Mouse (Mus musculus): ENCODE results near the gene Ak5. TPM values are rescaled to one million over a fixed set of nuclear protein-coding genes. Genes with fewer than 3 reads are reported as not detected.
A peak's percentile ranks its signal among the peaks of the same experiment; 100 is the strongest.
"Not testable (repeated sequence)": the region's sequence is repeated elsewhere in the genome, so short reads cannot be mapped to it uniquely, and the experiment has no call there.

Ak5 gene
- total RNA-seq (2018; cell fraction: chromatin; rRNA removed), result 1 to 10 TPM in 1 of 26 experiments, not detected in 25; 1.5 TPM
- under 1 TPM in 8 of 26 experiments, not detected in 18; under 0.01 to 0.44 (median 0.04) TPM for total RNA-seq (2018; cell fraction: cytosol; rRNA removed)
- under 1 TPM in 1 of 26 experiments, not detected in 25; 0.42 TPM for total RNA-seq (2018; cell fraction: nucleus; rRNA removed)
- polyA plus RNA-seq (2018), result 0.07 TPM in 1 of 3 replicates, not detected in the others

DNA sequence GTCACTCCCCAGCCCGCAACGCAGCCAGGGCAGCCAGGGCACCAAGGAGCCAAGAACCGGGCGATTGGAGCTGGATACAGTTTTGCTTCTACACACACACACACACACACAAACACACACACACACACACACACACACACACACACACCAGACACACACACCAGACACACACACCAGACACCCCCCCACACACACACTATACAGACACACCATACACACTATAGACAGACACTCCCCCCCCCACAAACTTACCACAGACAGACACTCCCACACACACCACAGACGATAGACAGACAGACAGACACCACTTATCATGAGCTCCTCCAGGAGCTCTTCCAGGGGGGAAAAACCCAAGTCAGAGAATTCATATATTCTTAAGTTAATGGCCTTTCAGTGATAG, at the start of gene Ak5:
TSS of gene Ak5 (minus strand) at position 122 of the 400 bp plus-strand sequence.
- 36% methylated on average over 1 of the region's 5 CpGs for WGBS (ENCODE audit: missing documents)
- no peaks in the 10 kb centered on the region for H3K36me3 ChIP-seq (ENCODE audit: inconsistent target)
- H3K79me2 ChIP-seq (ENCODE audit: inconsistent target), result no peaks in the 10 kb centered on the region
- H3K4me3 ChIP-seq (ENCODE audit: inconsistent target), result no peak within 1 kb of the TSS
- no peak within 1 kb of the TSS for H3K27ac ChIP-seq

DNA sequence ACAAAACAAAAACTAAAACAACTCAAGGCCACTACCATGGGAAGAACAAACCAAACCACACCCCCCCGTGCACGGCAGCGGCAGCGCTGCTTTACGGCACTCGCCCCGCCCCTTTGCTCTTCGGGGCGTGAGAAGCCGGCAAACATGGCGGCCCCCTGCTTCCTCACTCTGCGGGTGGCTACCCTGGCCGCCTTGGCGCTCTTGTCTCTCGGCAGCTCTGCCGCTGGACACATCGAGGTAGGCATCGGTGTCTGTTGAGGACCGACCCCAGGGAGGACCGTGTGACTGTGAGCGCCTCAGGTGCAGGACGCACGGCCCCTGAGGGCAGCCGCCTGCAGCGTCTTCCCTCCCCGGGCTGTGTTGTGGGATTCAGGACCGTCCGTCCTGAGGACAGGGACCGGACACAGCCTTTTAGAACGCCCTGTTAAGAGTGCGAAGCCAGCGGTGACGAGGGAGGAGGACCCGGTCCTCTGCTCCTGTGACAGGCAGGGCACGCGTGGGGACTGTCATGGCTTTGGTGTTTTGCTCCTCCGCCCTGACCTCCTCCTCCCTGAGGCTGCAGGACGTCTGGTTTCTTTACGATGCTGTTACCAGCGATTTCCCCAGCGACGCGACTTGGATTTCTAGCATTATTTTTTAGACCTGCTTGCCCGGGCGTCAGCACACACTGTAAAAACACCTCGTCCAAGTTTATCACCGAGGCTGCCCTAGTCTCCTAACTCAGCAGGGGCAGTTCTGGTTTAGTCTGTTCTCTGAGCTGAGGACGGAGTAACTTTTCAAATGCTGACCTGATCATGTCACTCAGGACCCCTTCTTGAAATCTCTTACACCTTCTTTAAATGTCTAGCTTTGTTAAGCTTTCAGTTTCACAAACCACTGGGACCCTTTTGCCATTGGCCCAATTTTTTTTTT, 46.1 kb upstream of the Ak5 start, which contains the start of gene Pigk:
TSS of gene Pigk (plus strand) at position 110 of the 912 bp plus-strand sequence.
- Histone ChIP-seq H3K36me3 (ENCODE audit: inconsistent target) (no peaks in the 10 kb centered on the region), H3K79me2 (ENCODE audit: inconsistent target) (peaks cover 25% of the 10 kb centered on the region; the same call in 1 of the 2 replicates), H3K4me3 (ENCODE audit: inconsistent target) (peak within 1 kb of the TSS; percentile 96), H3K27ac (peak within 1 kb of the TSS; percentile 32; the same call in 1 of the 2 replicates)
- 1% methylated on average over 48 of the region's 48 CpGs for WGBS (ENCODE audit: missing documents)

DNA sequence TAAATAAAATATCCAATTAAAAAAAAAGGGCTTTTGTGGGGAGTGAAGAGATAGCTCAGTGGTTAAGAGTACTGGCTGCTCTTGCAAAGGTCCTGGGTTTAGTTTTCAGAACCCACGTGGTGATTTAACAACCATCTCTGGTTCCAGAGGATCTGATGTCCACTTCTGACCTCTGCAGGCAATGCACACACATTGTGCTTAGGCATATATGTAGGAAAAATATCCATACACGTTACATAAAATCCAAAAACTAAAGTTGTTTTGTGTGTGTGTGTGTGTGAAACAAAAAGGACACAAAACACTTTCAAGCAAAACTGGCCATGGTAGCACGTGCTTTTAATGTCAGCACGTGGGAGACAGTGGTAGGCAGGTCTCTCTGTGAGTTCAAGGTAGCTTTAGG, 44.8 kb upstream of the Ak5 start:
- Histone ChIP-seq H3K4me3 (ENCODE audit: inconsistent target) (no peak overlapping the region), H3K79me2 (ENCODE audit: inconsistent target) (peaks cover 25% of the 10 kb centered on the region; the same call in 1 of the 2 replicates), H3K36me3 (ENCODE audit: inconsistent target) (no peaks in the 10 kb centered on the region), H3K27ac (no peak overlapping the region)
- 72% methylated on average over 4 of the region's 4 CpGs for WGBS (ENCODE audit: missing documents)

DNA sequence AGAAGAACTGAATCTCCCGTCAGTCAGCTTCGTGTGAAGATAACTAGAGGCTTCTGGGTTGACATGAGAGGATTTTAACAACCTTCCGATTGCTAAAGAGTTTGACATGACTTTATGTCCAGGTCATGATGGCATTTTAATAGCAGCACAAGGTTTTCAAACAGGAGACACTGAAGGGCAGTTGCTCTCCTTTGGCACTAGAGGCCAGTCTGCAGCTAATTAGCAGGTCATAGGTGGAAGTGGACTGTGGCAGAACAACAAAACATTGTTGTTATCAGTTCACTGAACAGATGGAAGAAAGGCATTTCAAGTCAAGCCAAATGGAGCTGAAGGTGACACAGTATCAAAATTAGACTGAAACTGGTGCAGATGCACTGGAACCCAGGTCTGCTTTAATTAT, 41.8 kb upstream of the Ak5 start:
- WGBS (ENCODE audit: missing documents), result 90% methylated on average over 3 of the region's 3 CpGs
- Histone ChIP-seq H3K79me2 (ENCODE audit: inconsistent target) (peaks cover 9% of the 10 kb centered on the region; the same call in 1 of the 2 replicates), H3K4me3 (ENCODE audit: inconsistent target) (no peak overlapping the region), H3K27ac (no peak overlapping the region), H3K36me3 (ENCODE audit: inconsistent target) (no peaks in the 10 kb centered on the region)

DNA sequence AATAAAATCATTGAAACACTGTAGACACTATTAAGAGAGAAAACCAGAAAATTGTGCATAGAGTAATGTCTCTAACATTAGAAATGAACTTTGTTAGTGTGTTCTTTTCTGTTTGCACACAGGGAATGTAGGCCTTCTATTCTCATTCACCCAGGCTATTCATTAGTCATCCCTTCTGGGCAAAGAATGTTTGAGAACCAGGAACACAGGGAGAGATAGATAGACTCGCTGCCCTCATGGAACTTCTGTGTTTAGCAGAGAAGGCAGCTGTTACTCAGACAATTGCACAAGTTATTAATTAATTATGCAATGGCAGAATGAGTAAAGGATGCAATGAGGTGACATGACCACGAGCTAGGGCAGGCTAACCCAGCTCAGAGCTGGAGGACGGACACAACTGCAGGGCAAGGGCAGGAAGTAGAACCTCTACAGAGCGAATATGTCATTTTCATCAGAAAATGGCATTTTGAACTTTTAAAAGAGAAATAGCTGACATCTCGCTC, 39.2 kb upstream of the Ak5 start:
- H3K4me3 ChIP-seq (ENCODE audit: inconsistent target), result no peak overlapping the region
- no peak overlapping the region for H3K27ac ChIP-seq
- no peaks in the 10 kb centered on the region for H3K79me2 ChIP-seq (ENCODE audit: inconsistent target)
- H3K36me3 ChIP-seq (ENCODE audit: inconsistent target), result no peaks in the 10 kb centered on the region
- WGBS (ENCODE audit: missing documents), result 58% methylated on average over 5 of the region's 5 CpGs

DNA sequence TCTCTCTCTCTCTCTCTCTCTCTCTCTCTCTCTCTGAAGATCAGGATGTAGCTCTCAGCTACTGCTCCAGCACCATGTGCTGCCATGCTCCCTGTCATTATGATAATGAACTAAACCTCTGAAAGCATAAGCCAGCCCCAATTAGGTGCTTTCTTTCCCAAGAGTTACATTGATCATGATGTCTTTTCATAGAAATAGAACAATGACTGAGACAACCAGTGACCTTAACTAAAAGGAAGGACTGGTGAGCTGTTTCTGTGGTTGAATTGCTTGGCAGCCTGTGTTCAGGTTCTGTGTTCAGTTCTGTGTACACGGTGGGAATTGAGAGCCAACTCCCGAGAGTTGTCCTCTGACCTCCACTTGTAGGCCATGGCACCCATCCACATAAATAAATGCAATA, 38.7 kb upstream of the Ak5 start:
- Histone ChIP-seq H3K79me2 (ENCODE audit: inconsistent target) (no peaks in the 10 kb centered on the region), H3K4me3 (ENCODE audit: inconsistent target) (no peak overlapping the region), H3K27ac (no peak overlapping the region), H3K36me3 (ENCODE audit: inconsistent target) (no peaks in the 10 kb centered on the region)
- 78% methylated on average over 2 of the region's 2 CpGs for WGBS (ENCODE audit: missing documents)

DNA sequence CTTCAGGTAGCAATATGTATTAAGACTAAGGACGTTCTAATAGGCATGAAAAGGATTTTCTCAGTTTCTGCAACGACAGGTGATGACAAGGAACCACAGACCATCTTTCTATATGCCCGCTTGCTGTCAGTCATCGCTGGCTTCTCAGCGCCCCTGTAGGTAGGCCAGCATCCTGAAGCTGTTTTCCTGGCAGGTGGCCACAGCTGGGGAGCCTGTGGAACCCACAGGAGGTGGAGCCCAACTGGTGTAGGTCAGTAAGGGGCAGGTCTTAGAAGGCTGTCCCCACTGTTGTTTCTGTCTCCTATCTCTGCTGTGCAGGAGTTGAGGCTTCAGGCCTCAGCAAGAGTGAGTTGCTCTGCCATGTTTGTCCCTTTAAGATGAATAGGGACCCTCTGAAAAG, 37.7 kb upstream of the Ak5 start:
- no peaks in the 10 kb centered on the region for H3K36me3 ChIP-seq (ENCODE audit: inconsistent target)
- no peaks in the 10 kb centered on the region for H3K79me2 ChIP-seq (ENCODE audit: inconsistent target)
- H3K27ac ChIP-seq, result no peak overlapping the region
- WGBS (ENCODE audit: missing documents), result 76% methylated on average over 5 of the region's 5 CpGs
- no peak overlapping the region for H3K4me3 ChIP-seq (ENCODE audit: inconsistent target)

DNA sequence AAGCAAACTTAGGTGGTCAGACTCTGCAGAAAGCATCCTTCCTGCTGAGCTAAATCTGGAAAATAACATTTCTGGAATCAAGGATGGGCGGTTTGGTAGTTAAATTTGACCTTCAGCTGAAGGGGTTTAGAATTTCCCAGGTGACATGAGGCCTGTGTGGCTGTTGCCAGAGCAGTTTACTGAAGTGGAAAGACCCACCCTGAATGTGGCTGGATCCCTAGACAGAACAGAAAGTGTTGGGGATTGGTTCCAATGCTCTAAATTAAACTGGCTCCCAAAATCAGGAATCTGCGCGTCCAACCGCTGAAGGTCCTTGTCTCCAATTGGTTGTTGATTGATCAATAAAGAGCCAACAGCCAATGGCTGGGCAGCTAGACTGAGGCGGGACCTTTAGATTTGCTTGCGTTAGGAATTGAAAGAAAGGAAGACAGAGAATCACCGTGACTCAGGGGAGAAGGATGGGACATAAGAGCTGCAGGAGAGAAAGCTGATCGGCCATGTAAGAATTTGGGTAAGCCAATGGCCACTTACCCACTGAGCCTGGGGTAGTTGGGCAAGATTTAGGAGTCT, 34.2 kb upstream of the Ak5 start:
- H3K79me2 ChIP-seq (ENCODE audit: inconsistent target), result no peaks in the 10 kb centered on the region
- 74% methylated on average over 8 of the region's 8 CpGs for WGBS (ENCODE audit: missing documents)
- no peak overlapping the region for H3K27ac ChIP-seq
- H3K36me3 ChIP-seq (ENCODE audit: inconsistent target), result no peaks in the 10 kb centered on the region
- no peak overlapping the region for H3K4me3 ChIP-seq (ENCODE audit: inconsistent target)

DNA sequence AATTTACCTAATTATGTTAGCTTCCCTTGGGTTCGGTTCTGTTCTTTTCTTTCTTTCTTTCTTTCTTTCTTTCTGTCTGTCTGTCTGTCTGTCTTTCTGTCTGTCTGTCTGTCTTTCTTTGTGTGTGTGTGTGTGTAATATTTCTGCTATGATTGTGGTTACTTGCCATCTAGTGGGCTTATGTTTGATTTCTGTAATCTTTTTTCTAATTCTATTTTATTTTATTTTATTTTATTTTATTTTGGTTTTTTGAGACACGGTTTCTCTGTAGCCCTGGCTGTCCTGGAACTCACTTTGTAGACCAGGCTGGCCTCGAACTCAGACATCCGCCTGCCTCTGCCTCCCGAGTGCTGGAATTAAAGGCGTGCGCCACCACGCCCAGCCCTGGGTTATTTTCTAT, 33.4 kb upstream of the Ak5 start:
- H3K4me3 ChIP-seq (ENCODE audit: inconsistent target); H3K79me2 ChIP-seq (ENCODE audit: inconsistent target); H3K27ac ChIP-seq; H3K36me3 ChIP-seq (ENCODE audit: inconsistent target): not testable (repeated sequence)
- 96% methylated on average over 8 of the region's 8 CpGs for WGBS (ENCODE audit: missing documents)

DNA sequence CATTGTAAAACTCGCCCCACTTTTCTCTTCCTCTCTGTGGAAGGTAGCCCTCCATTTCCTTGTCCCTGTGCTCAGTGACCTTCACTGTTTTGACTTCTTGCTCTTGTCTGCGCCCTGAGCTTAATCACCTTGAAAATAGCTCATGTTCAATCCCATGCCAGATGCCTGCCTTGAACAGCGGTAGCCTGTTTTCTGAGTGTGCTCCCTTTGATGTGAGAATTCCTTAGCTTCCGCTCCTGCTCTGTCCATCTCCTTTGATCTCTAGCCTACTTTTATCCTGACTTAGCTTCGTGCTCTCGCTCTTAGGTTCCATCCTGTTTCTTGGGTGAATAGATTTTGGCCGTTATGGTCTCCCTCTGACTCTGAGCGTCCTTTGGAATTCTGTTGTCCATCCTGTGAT, 31.1 kb upstream of the Ak5 start:
- Histone ChIP-seq H3K79me2 (ENCODE audit: inconsistent target) (no peaks in the 10 kb centered on the region), H3K36me3 (ENCODE audit: inconsistent target) (no peaks in the 10 kb centered on the region), H3K4me3 (ENCODE audit: inconsistent target) (no peak overlapping the region), H3K27ac (no peak overlapping the region)
- WGBS (ENCODE audit: missing documents), result 63% methylated on average over 8 of the region's 8 CpGs

DNA sequence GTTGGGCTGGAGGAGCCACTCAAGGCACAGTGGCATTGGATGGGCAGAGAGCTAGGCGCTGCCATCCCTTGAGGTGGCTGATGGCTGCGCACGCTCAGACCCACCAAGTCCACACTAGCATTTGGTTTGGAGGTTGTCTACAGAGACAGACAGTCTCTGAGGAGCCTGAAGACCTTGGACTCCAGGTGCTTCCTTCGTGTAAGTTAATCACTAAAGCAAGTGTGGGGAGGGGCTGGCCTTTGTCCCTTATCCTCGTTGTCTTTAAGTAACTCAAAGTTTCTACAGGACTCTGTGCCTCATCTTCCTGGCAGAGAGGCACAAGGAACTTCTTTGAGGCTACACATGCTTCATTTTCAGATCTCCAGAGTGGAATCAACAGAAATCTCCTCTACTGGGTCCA, 29.9 kb upstream of the Ak5 start:
- 85% methylated on average over 5 of the region's 5 CpGs for WGBS (ENCODE audit: missing documents)
- H3K79me2 ChIP-seq (ENCODE audit: inconsistent target), result no peaks in the 10 kb centered on the region
- H3K27ac ChIP-seq, result no peak overlapping the region
- no peak overlapping the region for H3K4me3 ChIP-seq (ENCODE audit: inconsistent target)
- H3K36me3 ChIP-seq (ENCODE audit: inconsistent target), result no peaks in the 10 kb centered on the region

DNA sequence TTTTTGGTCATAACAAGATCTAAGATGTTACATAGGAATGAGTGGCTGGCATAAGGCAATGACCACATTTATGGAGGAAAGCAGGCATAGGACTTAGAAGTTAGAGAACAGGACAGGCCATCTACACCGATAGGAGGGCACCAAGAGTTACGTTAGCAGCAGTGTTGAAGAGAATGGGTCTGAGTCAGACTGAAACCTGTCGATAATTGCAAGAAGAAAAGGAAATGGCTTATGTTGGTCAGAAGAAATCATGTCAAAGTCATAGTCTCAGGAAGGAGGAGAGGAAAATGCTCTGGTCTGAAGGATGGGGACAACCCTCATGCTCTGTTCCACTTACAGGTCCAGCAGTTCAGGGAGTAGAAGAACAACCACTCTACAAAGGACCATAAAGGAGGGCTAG, 26.8 kb upstream of the Ak5 start:
- Histone ChIP-seq H3K79me2 (ENCODE audit: inconsistent target) (no peaks in the 10 kb centered on the region), H3K4me3 (ENCODE audit: inconsistent target) (no peak overlapping the region), H3K36me3 (ENCODE audit: inconsistent target) (no peaks in the 10 kb centered on the region), H3K27ac (no peak overlapping the region)
- WGBS (ENCODE audit: missing documents), result 93% methylated on average over 3 of the region's 3 CpGs

DNA sequence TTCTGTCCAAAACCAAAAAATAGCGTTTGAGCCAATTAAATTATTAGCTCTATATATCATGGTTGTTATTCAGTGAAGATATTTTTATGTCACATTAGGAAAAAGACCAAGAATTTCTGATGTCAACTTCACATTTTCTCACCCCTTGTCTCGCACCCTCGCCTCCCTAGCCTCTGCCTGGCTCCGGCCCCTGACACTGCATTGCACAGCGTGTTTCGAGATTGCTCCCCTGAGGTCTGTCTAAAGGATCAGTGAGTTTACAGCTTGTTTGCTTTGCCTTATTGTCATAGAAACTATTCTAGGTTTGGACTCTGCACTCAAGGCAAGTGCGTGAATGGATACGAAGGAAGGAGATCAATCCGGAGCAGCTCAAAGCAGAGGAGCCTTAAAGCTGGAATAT, 20.9 kb upstream of the Ak5 start:
- H3K27ac ChIP-seq, result no peak overlapping the region
- WGBS (ENCODE audit: missing documents), result 94% methylated on average over 9 of the region's 9 CpGs
- H3K79me2 ChIP-seq (ENCODE audit: inconsistent target), result no peaks in the 10 kb centered on the region
- no peaks in the 10 kb centered on the region for H3K36me3 ChIP-seq (ENCODE audit: inconsistent target)
- H3K4me3 ChIP-seq (ENCODE audit: inconsistent target), result no peak overlapping the region

DNA sequence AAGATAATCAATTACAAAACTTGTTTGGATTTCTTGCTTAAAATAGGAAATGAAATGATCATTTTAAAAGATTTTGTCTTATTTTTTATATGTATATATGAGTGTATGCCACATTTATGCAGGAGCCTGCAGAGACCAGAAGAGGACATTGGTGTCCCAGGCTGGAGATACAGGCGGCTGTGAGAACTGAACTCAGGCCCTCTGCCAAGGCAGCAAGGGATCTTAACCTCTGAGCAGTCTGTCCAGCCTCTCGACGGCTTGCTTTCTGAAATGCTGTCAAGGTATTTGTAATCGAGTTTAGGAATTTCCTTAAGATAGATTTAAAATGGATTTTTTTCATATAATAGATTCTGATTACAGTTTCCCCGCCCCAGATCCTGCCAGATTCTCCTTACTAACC, 20.4 kb upstream of the Ak5 start:
- 85% methylated on average over 5 of the region's 5 CpGs for WGBS (ENCODE audit: missing documents)
- H3K4me3 ChIP-seq (ENCODE audit: inconsistent target), result no peak overlapping the region

DNA sequence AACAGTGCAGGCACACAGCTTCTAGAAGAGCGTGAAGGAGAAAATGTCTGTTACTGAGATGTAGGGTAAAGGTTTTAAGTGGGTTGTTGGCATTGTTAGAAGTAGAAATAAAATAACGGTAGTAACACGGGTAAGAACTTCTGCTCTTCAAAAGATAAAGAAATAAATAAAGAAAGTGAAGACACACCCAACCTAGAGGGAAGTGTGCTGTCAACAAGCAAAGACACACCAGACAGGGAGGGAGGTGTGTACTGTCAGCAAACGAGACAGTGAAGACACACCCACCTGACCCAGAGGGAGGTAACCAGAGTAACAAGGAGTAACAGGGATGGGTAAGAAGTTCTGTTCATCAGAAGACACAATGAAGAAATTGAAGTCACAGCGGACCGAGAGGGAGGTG, 6.5 kb upstream of the Ak5 start:
- 75% methylated on average over 5 of the region's 6 CpGs for WGBS (ENCODE audit: missing documents)
- Histone ChIP-seq H3K4me3 (ENCODE audit: inconsistent target) (no peak overlapping the region), H3K79me2 (ENCODE audit: inconsistent target) (no peaks in the 10 kb centered on the region), H3K27ac (no peak overlapping the region), H3K36me3 (ENCODE audit: inconsistent target) (no peaks in the 10 kb centered on the region)

More for the DNA sequence above, 20.4 kb upstream of the Ak5 start:
- Histone ChIP-seq H3K36me3 (ENCODE audit: inconsistent target) (no peaks in the 10 kb centered on the region), H3K27ac (no peak overlapping the region), H3K79me2 (ENCODE audit: inconsistent target) (no peaks in the 10 kb centered on the region)
